Mouse (Mus musculus) midbrain, embryonic 14.5 days (tissue): ENCODE results near the gene B3gnt2. TPM values are rescaled to one million over a fixed set of nuclear protein-coding genes. Genes with fewer than 3 reads are reported as not detected.

Experiments
- ATAC-seq: fragments of 200-750 bp; cut with Nextera tagmentation; 2 replicates; pipeline ENCODE4 v1.8.0; 2017; ENCODE audit warnings: moderate number of reproducible peaks, moderate library complexity; ENCODE audit not compliant: low FRiP score, low TSS enrichment
- DNase-seq: peaks from one replicate; pipeline ENCODE4 v3.0.0-alpha.2; 2015
- H3K27ac ChIP-seq: fragments of 300-500 bp; sonication (generic); replicated peaks from 2 replicates; pipeline ENCODE4 v1.5.1; 2014; ENCODE audit warnings: mild to moderate bottlenecking, low read depth, low read length, moderate library complexity
- H3K27me3 ChIP-seq: fragments of 300-500 bp; sonication (generic); 2 replicates; pipeline ENCODE4 v1.6.1; 2014; ENCODE audit warnings: low read length, control low read depth, mixed read lengths; ENCODE audit not compliant: control insufficient read depth, insufficient read depth
- H3K36me3 ChIP-seq: fragments of 300-500 bp; sonication (generic); 2 replicates; pipeline ENCODE4 v1.6.1; 2014; ENCODE audit warnings: low read length, control low read depth; ENCODE audit not compliant: control insufficient read depth, insufficient read depth
- H3K4me1 ChIP-seq: fragments of 300-500 bp; sonication (generic); 2 replicates; pipeline ENCODE4 v1.6.1; 2014; ENCODE audit warnings: mild to moderate bottlenecking, antibody characterized with exemption, low read length, control low read depth; ENCODE audit not compliant: control insufficient read depth, insufficient read depth
- H3K4me2 ChIP-seq: fragments of 300-500 bp; sonication (generic); 2 replicates; pipeline ENCODE4 v1.6.1; 2014; ENCODE audit warnings: mild to moderate bottlenecking, low read length, moderate library complexity
- H3K4me3 ChIP-seq: fragments of 300-500 bp; sonication (generic); replicated peaks from 2 replicates; pipeline ENCODE4 v1.5.1; 2014; ENCODE audit warnings: low read depth, low read length
- H3K9ac ChIP-seq: fragments of 300-500 bp; sonication (generic); replicated peaks from 2 replicates; pipeline ENCODE4 v1.6.1; 2014; ENCODE audit warnings: mild to moderate bottlenecking, low read length, moderate library complexity
- H3K9me3 ChIP-seq: fragments of 300-500 bp; sonication (generic); 2 replicates; pipeline ENCODE4 v1.6.1; 2016; ENCODE audit warnings: low read length, control low read depth, mixed read lengths; ENCODE audit not compliant: control insufficient read depth
- WGBS: fragments of 180-500 bp; shearing (Covaris S2); extraction: QIAGEN DNeasy Blood & Tissue Kit; methylation state at CpG from one replicate; pipeline ENCODE4 v1.1.7; 2014; 5-methylcytosine and 5-hydroxymethylcytosine counted together
- polyA plus RNA-seq: library from polyadenylated mRNA; unstranded; fragments of >200 nt; fragmentation: Nextera tagmentation; extraction: Ambion mirVana; gene quantifications from 2 replicates; pipeline ENCODE4 v1.2.1, GENCODE M21; 2014

B3gnt2 gene
- polyA plus RNA-seq, 1 experiment from 2014 or later = 2.6 TPM

GRCm38 (mm10) chr11:22763556-22764295, 97.0 kb downstream of the B3gnt2 start:
- DNase-seq (peak; percentile 15), ATAC-seq (no peak)
- H3K36me3 ChIP-seq = no peaks in the 10 kb centered on the region
- WGBS = 66% methylated on average over 4 of the region's 4 CpGs
- no peak overlapping the region for H3K4me3 ChIP-seq
- no peak overlapping the region for H3K4me2 ChIP-seq
- no peak overlapping the region for H3K27ac ChIP-seq
- H3K27me3 ChIP-seq = no peaks in the 10 kb centered on the region
- H3K9me3 ChIP-seq = no peaks in the 10 kb centered on the region
- no peak overlapping the region for H3K9ac ChIP-seq
- no peaks in the 10 kb centered on the region for H3K4me1 ChIP-seq

GRCm38 (mm10) chr11:22763055-22763454, 97.7 kb downstream of the B3gnt2 start:
- WGBS = 77% methylated on average over 1 of the region's 1 CpGs
- no peak for DNase-seq
- Histone ChIP-seq H3K36me3 (no peaks in the 10 kb centered on the region), H3K4me2 (no peak overlapping the region), H3K4me3 (no peak overlapping the region), H3K27ac (no peak overlapping the region), H3K4me1 (no peaks in the 10 kb centered on the region), H3K9me3 (no peaks in the 10 kb centered on the region), H3K27me3 (no peaks in the 10 kb centered on the region), H3K9ac (no peak overlapping the region)
- no peak for ATAC-seq

GRCm38 (mm10) chr11:22762236-22762927, 98.4 kb downstream of the B3gnt2 start:
- ATAC-seq (no peak), DNase-seq (no peak)
- H3K9me3 ChIP-seq = no peaks in the 10 kb centered on the region
- WGBS = 94% methylated on average over 18 of the region's 18 CpGs
- no peak overlapping the region for H3K27ac ChIP-seq
- H3K4me3 ChIP-seq = no peak overlapping the region
- H3K4me2 ChIP-seq = no peak overlapping the region
- H3K36me3 ChIP-seq = no peaks in the 10 kb centered on the region
- no peak overlapping the region for H3K9ac ChIP-seq
- H3K4me1 ChIP-seq = no peaks in the 10 kb centered on the region
- H3K27me3 ChIP-seq = no peaks in the 10 kb centered on the region

GRCm38 (mm10) chr11:22759783-22760182, 101.0 kb downstream of the B3gnt2 start:
- Histone ChIP-seq H3K27ac (no peak overlapping the region), H3K9ac (no peak overlapping the region), H3K36me3 (no peaks in the 10 kb centered on the region), H3K9me3 (no peaks in the 10 kb centered on the region), H3K27me3 (no peaks in the 10 kb centered on the region), H3K4me3 (no peak overlapping the region), H3K4me2 (no peak overlapping the region), H3K4me1 (no peaks in the 10 kb centered on the region)
- ATAC-seq (no peak), DNase-seq (no peak)
- WGBS = 87% methylated on average over 4 of the region's 4 CpGs

GRCm38 (mm10) chr11:22756168-22756980, 104.4 kb downstream of the B3gnt2 start:
- no peaks in the 10 kb centered on the region for H3K4me1 ChIP-seq
- ATAC-seq (no peak), DNase-seq (no peak)
- WGBS = 94% methylated on average over 3 of the region's 3 CpGs
- H3K27ac ChIP-seq = no peak overlapping the region
- no peak overlapping the region for H3K4me3 ChIP-seq
- H3K36me3 ChIP-seq = no peaks in the 10 kb centered on the region
- H3K27me3 ChIP-seq = no peaks in the 10 kb centered on the region
- H3K9me3 ChIP-seq = no peaks in the 10 kb centered on the region
- no peak overlapping the region for H3K9ac ChIP-seq
- no peak overlapping the region for H3K4me2 ChIP-seq

- H3K27ac ChIP-seq = no peak overlapping the region
- ATAC-seq (no peak), DNase-seq (no peak)
- no peaks in the 10 kb centered on the region for H3K9me3 ChIP-seq
- no peak overlapping the region for H3K4me3 ChIP-seq
- no peak overlapping the region for H3K4me2 ChIP-seq
- H3K36me3 ChIP-seq = no peaks in the 10 kb centered on the region
- 89% methylated on average over 1 of the region's 1 CpGs for WGBS
- H3K9ac ChIP-seq = no peak overlapping the region
- H3K4me1 ChIP-seq = no peaks in the 10 kb centered on the region
- H3K27me3 ChIP-seq = no peaks in the 10 kb centered on the region
Measured at GRCm38 (mm10) chr11:22755180-22755579, 105.6 kb downstream of the B3gnt2 start.

GRCm38 (mm10) chr11:22752596-22752995, 108.2 kb downstream of the B3gnt2 start:
- DNase-seq (no peak), ATAC-seq (no peak)
- H3K27ac ChIP-seq = no peak overlapping the region
- H3K4me1 ChIP-seq = no peaks in the 10 kb centered on the region
- H3K4me3 ChIP-seq = no peak overlapping the region
- no peaks in the 10 kb centered on the region for H3K9me3 ChIP-seq
- no peak overlapping the region for H3K4me2 ChIP-seq
- no peak overlapping the region for H3K9ac ChIP-seq
- no peaks in the 10 kb centered on the region for H3K36me3 ChIP-seq
- WGBS = 46% methylated on average over 5 of the region's 5 CpGs
- no peaks in the 10 kb centered on the region for H3K27me3 ChIP-seq

- 0 out of 2 replicates have a peak, but pooled peaks cover under 1% of the 10 kb centered on the region for H3K9me3 ChIP-seq
- 94% methylated on average over 3 of the region's 3 CpGs for WGBS
- no peak overlapping the region for H3K4me2 ChIP-seq
- H3K4me1 ChIP-seq = no peaks in the 10 kb centered on the region
- H3K36me3 ChIP-seq = no peaks in the 10 kb centered on the region
- H3K27ac ChIP-seq = no peak overlapping the region
- DNase-seq (no peak), ATAC-seq (no peak)
- no peak overlapping the region for H3K4me3 ChIP-seq
- no peak overlapping the region for H3K9ac ChIP-seq
- no peaks in the 10 kb centered on the region for H3K27me3 ChIP-seq
Measured at GRCm38 (mm10) chr11:22751592-22751991, 109.2 kb downstream of the B3gnt2 start.
